Mouse (Mus musculus) adrenal gland, adult 2 months (tissue): ENCODE results near the gene Megf6. TPM values are rescaled to one million over a fixed set of nuclear protein-coding genes. Genes with fewer than 3 reads are reported as not detected.

ENCODE experiments used
- DNase-seq: peaks from one replicate; pipeline ENCODE4 v3.0.0; 2021
- polyA plus RNA-seq: library from polyadenylated mRNA; depleted of rRNA; stranded (reverse); fragments of >200 nt; gene quantifications from 2 replicates; pipeline ENCODE4 v1.2.3, GENCODE M21; 2012
- total RNA-seq, 2 experiments: library from RNA; stranded (reverse); gene quantifications; 2 replicates each; pipeline ENCODE4 v1.2.3; 2021

Megf6 gene
- total and polyA plus RNA-seq, 3 experiments: 2.3 to 5.3 (median 2.6) TPM

GRCm38 (mm10) chr4:154213586-154213985 is 43.1 kb downstream of the Megf6 start:
- no peak for DNase-seq

GRCm38 (mm10) chr4:154214075-154214474 is 43.5 kb downstream of the Megf6 start:
- no peak for DNase-seq

GRCm38 (mm10) chr4:154217711-154218350 is 47.3 kb downstream of the Megf6 start:
- DNase-seq: no peak

DNA sequence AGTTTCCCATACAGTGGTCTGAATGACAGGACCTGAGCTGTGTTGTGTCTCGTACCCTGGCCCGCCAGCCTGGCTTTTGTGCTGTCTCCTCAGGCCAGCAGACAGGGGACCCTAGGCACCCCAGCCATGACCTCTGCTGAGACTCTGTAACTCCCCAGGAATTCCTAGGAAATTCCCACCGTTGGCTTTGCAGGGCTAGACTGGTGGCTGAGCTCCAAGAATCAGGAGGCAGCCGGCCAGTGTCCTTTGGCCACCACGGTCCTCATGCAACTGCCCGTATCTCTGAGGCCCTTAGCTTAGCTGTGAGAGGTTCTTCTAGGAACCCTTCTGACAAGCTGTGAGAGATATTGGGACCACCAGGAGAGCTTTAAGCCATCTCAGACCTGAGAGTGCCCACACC is 52.2 kb downstream of the Megf6 start:
- no peak for DNase-seq

- no peak for DNase-seq
Measured at GRCm38 (mm10) chr4:154224267-154224969, 53.9 kb downstream of the Megf6 start.

GRCm38 (mm10) chr4:154224970-154225309 is 54.4 kb downstream of the Megf6 start:
- no peak for DNase-seq

- no peak for DNase-seq
Measured at GRCm38 (mm10) chr4:154226678-154227077, 56.1 kb downstream of the Megf6 start.

DNA sequence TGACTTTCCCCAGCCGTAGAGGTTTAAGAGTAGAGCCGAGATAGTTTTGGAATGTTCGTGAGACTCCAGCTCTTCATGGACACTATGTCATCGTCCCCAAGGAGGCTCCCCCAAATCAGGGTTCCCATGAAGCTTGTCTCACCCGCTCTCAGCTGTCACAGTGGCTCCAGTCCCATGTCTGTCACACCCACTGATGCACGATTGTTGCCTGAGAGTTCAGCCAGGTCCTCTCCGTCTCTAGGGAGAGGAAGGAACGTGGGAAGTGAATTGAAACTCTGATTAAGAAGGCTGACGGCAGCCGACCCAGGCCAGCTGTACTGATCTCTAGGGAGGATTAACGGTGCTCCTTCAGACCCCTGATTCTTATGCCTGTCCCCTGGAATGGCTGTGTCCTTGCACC is 57.8 kb downstream of the Megf6 start:
- DNase-seq: no peak

- no peak for DNase-seq
Measured at GRCm38 (mm10) chr4:154229569-154229968, 59.0 kb downstream of the Megf6 start.

DNA sequence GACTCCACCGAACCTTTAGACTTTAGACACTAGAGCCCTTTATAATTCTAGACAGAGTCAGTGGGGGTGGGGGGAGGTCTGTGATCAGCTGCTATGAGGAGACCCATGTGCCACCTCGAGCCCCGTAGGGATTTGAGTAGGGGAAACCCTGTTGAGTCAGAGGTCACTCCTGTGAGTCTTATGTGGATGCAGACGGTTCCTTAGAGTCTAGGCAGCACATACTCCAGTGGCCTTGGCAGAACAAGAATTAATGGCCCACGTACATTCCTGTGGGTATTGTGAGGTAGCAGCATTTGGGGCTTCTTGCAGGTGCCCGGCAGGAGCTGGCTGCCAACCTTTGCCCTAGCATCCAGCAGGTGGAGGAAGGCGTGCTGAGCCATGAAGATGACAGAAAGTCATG is 60.9 kb downstream of the Megf6 start:
- no peak for DNase-seq

GRCm38 (mm10) chr4:154232295-154232694 is 61.8 kb downstream of the Megf6 start:
- no peak for DNase-seq

DNA sequence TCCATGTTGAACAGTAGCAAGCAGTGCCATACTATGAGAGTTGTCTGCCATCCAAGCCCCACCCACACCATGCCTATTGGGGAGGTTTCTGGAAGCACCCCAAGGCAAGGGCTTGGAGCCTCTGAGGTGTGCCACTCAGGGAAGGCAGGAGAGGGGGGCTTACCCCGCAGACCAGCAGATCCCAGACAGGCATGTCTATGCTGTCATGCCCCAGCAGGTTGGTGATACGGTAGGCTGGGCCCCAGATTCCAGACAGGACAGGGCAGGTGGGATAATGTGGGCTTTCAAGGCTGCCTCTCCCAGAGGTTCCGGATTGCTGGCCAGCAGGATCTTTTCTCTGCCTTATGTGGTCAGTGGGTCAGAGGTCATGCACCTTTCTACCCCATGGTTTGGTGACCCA is 65.5 kb downstream of the Megf6 start:
- no peak for DNase-seq

GRCm38 (mm10) chr4:154236893-154237292 is 66.4 kb downstream of the Megf6 start:
- DNase-seq: no peak

GRCm38 (mm10) chr4:154237306-154237705 is 66.8 kb downstream of the Megf6 start:
- no peak for DNase-seq

GRCm38 (mm10) chr4:154239199-154239598 is 68.7 kb downstream of the Megf6 start:
- no peak for DNase-seq

- DNase-seq: no peak
Measured at GRCm38 (mm10) chr4:154240608-154241007, 70.1 kb downstream of the Megf6 start.

DNA sequence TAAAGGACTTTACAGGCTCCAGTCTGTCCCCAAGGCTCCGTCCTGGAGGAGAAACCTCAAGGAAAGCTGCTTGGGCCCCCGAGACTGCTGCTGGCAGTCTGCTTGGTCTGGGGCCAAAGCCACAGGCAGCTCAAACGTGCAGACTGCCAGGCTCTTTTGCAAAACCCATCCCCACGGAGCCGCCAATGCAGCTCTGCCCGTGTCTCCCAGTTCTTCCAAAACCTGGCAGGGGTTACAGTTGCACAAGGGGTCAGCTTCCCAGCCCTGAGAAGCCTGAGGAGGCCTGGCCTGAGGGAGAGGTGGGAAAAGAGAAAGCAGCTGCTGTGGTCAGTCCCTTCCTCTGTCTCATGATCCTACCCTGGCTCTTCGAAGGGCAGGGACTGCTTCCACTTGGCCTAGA is 74.8 kb downstream of the Megf6 start:
- peak; percentile 49 for DNase-seq

DNA sequence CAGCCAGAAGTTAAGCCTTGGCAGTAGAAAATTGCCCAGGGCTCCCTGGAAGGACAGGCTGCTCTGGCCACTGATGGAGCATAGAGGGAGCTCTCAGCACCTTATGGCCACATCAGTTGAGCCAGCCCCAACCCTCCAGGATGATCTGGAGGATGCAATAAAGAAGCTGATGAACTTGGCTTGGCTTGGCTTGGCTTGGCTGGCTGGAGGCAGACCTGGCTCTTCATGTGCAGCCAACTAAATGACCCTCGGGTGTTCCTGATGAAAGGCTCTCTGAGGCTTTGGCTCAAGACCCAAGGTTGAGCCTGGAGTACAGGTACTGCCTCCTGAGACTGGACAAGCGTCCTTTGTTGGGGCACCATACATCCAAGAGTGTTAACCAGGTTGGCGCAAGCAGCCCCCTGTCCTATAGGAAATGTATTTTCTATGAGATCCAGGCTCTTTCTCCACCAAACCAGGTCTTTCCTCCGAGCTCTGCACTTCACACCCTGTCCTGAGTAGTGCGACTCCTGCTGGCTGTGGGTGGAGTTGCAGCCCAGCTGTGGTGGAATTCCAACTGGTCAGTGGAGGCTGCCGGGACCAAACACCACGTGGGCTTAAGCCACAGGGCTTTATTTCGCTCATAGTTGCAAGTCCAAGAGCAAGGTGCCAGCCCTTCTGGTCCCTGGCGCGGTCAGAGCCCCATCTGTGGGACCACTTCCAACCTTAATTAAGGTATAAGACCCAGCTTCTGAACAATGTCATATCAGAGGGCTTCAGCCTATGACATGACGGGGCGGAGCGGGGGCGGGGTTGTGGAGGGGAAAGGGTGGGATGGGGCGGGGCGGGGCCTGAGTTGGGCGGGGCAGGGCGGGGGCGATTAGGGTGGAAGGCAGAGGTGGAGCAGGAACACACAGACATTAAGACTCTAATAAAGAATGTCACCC is 75.8 kb downstream of the Megf6 start:
- peak; percentile 65 for DNase-seq

- no peak for DNase-seq
Measured at GRCm38 (mm10) chr4:154247207-154248091, 76.9 kb downstream of the Megf6 start.

- no peak for DNase-seq
Measured at GRCm38 (mm10) chr4:154248092-154248805, 77.7 kb downstream of the Megf6 start.

DNA sequence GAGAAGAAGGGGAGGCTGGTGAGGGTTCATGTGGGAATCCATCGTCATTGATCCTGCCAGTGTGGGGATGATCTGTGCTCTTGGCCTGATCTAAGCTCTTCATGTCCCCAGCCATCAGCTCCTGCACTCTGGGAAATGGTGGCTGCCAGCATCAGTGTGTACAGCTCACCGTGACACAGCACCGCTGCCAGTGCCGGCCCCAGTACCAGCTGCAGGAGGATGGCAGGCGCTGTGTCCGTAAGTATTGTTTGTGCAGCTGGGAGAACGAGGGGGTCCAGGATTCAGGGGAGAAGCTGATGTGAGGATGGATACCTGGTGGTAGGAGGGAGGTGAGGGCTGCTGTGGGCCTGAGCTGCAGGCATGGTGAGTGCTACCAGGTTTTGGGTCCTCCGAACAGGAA is 78.8 kb downstream of the Megf6 start:
- no peak for DNase-seq
